Mouse (Mus musculus): ENCODE measurements around the gene Rdh8.

Gene Rdh8

DNA sequence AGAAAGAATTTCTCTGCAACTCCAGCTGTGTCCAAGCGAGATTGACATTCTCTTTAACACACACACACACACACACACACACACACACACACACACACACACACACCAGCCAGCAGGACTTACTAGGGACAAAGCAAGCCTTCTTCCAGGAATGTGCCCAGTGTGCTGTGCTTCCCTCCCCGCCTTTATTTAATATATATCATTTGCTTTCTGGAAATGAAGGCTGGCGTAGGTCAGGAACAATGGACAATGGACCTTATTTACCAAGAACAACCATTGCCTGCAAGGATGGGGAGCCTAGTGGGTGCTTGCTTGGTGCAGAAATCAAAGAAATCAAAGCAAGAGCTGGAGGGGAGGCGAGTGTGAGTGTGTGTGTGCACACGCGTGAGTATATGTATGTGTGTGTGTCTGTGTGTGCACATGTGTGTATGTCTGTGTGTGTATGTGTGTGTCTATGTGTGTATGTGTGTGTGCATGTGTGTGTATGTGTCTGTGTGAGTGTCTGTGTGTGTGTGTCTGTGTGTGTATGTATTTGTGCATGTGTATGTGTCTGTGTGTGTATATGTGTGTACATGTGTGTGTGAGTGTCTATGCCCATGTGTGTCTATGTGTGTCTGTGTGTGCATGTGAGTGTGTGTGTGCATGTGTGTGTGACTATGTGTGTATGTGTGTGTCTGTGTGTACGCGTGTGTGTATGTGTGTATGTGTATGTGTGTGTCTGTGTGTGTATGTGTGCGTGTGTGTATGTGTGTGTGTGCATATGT is 19.1 kb downstream of the Rdh8 start:
- no peak for DNase-seq (ENCODE audit: low read depth, low spot score)

DNA sequence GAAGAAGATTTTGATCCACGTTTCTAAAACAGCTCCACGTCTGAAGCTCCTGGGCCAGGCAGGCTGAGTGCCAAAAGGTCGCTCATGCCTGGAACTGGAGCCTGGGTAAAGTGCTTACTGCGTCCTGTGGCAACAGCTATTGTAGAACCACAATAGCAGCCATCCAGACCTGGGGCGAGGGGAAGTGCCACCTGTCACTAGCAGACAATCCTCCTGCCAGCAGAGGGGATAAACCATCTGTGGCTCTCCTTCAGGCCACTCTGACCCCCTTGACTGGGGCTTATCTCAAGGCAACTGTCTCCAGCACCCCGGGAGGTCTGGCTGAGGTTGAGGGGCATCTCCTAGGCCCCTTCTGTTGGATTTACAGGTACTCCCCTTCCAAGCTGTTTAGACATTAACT is 20.6 kb downstream of the Rdh8 start:
- no peak for DNase-seq (ENCODE audit: low read depth, low spot score)

- no peak for DNase-seq (ENCODE audit: low read depth, low spot score)
Observed at GRCm38 (mm10) chr9:20842211-20842610, 23.9 kb downstream of the Rdh8 start.

- peak; percentile 78 for DNase-seq (ENCODE audit: low read depth, low spot score)
Observed at GRCm38 (mm10) chr9:20842670-20843069, 24.4 kb downstream of the Rdh8 start.

DNA sequence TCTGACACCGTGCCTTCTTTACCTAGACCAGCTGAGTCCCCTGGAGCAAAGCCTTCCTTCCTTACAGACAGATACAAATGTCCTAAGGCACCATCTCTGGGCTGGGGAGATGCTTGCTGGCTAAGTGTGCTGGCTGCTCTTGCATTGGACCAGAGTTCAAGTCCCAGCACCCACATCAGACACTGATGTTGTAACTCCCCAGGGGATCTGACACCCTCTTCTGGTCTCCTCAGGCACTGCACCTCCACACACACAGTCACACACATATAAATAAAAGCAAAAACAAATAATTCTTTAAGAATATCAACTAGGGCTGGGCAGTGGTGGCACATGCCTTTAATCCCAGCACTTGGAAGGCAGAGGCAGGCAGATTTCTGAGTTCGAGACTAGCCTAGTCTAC is 31.9 kb downstream of the Rdh8 start:
- no peak for DNase-seq (ENCODE audit: low read depth, low spot score)

DNA sequence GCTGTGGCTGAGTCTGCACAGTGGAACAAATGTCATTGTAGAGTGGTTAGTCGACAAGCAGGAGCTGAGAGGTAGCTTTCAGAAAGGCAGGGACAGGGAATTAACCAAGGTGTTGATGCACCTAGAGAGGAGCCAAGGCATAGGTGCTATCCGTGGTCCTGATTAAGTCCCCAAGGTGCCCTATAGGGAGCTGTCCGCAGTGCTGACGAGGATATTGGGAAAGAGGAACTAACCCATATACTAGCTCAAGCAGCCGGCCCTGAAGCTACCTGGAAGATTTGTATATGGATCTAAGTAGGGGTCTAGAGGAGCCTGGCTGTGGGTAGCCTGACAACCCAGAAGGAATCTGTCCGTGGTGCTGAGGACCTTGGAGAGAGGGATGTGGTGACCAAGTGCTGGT is 38.8 kb downstream of the Rdh8 start:
- peak; percentile 77 for DNase-seq (ENCODE audit: low read depth, low spot score)

DNA sequence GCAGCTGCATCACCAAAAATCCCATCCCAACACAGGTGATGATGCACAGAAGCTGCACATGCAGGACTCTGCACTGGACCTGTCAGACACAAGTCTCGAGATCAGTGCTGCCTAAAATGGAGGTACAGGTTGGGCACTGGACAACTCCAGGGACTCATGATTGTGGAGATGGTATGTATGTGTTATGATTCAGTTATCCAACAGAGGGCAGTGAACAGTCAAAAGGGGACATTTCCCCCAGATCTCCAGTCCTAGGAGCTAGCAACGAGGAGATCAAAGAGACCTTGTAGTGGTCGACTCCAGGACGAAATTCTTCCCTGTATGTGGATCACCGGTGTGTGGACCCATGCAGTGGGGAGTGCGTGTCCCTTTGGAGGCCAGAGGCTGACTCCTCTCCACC is 41.6 kb downstream of the Rdh8 start:
- DNase-seq (ENCODE audit: low read depth, low spot score) = no peak

DNA sequence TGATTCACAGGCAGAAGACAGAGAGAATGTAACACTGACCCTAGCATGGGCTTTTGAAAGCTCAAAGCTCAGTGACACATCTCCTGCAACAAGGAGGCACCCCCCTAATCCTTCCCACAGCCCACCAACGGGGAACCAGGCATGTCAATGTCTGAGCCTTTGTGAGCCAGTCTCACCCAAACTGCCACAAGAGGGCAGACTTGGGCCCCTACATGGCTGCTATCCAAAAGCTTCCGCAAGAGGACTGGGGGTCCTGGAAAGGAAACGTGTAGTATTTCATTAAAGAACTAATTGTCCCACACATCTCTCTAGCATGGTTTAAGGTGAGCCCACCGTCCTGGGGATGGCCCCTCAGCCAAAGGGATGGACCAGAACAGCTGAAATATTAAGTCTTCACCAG is 43.5 kb downstream of the Rdh8 start:
- DNase-seq (ENCODE audit: low read depth, low spot score) = no peak

DNA sequence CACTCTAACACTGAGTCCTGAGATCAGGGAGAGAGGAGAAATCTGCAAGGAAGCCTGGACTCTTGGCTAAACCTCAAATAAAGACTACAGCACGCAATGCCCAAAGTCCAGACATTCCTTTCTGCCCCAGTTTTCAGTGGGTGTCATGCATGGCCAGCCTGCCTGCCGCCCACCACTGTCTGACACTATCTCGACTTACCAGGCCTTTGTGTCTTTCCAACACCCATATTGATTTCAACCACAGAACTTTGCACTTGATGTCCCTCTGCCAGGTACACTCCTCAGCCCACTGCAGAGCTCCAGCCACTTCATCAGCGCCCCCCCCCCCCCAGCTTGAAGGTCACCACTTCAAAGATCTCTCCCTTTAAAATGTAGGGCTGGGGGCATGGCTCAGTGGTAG is 43.9 kb downstream of the Rdh8 start:
- no peak for DNase-seq (ENCODE audit: low read depth, low spot score)

GRCm38 (mm10) chr9:20866879-20867278 is 48.6 kb downstream of the Rdh8 start:
- no peak for DNase-seq (ENCODE audit: low read depth, low spot score)

DNA sequence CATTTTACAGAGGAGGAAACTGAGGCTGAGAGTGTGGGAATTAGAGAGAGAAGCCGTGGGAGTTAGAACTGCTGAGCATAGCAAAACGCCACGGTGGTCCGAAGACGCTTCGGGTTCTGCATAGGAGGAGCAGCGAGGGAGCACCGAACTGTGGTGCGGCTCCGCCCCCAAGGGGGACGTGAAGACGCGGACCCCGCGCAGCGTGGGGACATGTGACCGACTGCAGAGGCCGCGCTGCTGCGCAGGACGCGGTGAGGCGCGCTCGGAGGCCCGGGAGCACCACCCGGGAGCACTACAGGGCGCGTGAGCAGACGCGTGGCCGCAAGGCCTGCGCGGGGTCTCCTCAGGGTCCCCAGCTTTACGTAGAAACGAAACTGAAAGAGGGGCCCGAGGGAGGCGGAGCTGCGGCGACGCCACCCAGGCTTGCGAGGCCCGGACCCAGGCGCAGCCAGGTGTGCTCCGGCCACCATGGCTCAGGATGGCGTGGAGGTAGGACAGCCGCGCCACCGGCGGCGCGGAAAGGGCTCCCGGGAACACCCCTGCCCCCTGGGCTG is 50.2 kb downstream of the Rdh8 start, which contains the start of gene A230050P20Rik:
Gene A230050P20Rik (plus strand): TSS at position 195 of the 554 bp plus-strand sequence.
- DNase-seq (ENCODE audit: low read depth, low spot score) = no peak

DNA sequence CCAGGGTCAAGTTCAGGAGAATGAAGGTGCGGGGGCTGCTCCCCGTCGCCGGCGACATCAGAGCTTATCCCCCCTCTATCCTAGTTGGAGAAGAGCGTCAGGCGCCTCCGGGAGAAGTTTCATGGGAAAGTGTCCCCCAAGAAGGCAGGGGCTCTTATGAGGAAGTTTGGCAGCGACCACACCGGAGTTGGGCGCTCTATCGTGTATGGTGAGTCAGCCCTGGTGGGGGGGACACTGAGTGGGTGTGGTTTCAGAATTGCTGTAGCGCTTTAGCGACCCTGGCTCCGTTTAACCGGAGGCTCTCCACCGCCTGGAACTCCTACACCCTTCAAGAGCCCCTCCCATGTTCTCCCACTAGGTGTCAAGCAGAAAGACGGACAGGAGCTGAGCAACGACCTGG is 50.9 kb downstream of the Rdh8 start:
- DNase-seq (ENCODE audit: low read depth, low spot score) = no peak

- DNase-seq (ENCODE audit: low read depth, low spot score) = no peak
Observed at GRCm38 (mm10) chr9:20870211-20871173, 52.2 kb downstream of the Rdh8 start.

DNA sequence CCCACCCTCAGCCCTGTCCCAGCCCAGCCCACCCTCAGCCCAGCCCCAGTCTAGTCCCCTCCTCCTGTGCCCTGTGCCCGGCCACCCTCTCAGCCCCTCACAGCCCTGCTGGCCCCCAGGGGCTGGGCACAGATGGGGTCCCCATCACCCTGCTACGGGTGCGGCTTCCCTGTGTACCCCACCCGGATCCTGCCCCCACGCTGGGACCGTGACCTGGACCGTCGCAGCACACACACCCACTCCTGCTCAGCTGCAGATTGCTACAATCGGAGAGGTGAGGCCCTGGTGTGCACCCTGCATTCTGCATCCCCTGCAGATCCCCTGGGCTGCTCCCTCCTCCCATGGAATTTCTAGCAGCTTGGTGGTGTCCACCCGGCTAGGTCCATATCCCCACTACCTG is 54.7 kb downstream of the Rdh8 start:
- no peak for DNase-seq (ENCODE audit: low read depth, low spot score)

DNA sequence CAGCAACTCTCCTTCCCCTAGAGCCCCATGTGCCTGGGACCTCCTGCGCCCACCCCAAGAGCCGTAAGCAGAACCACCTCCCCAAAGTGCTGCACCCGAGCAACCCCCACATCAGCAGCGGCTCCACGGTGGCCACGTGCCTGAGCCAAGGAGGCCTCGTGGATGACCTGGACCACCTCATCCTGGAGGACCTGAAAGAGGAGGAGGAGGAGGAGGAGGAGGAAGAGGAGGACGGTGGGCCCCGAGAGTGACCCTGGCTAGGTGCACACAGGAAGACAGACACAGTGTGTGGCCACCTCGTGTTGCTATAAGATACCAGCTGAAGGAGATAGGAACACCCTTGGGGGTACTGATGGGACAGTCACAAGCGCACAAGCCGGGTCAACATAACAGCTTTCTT is 55.2 kb downstream of the Rdh8 start:
- DNase-seq (ENCODE audit: low read depth, low spot score) = no peak

DNA sequence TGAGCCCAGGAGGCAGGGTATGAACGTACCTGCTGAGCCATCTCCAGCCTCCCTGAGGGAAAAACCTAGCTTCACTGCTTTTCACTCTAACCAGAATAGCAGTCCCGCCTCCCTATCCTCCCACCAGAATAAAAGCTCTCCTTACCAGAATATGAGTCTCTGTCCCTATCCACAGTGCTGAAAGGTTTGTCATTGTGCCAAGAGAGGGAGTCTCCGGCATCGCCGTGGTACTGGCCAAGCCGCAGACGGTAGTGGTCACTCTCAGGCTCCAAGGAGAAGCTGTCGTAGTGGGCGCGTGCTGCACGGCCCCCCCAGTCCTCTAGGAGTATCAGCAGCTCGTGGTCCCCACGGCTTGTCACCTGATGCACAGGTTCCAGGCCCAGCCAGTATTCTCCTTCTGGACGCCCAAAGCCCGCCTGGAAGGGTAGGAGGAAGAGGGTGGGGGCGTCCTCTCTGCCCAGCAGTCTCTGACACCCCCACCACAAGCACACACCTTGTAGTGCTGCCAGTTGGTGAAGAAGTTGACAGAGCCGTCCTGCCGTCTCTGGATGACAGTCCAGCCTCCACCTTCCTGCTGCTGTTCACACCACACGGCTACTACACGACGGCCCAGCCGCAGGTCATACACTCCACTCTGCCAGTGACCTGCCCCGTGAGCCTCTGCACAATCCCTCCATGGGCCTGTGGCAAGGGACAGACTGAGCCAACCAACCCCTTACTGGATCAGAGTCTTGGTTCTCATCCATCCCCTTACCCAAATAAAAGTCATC is 56.9 kb downstream of the Rdh8 start:
- peak; percentile 41 for DNase-seq (ENCODE audit: low read depth, low spot score)
